Mouse (Mus musculus) R1 (cell line): ENCODE measurements around the gene Gne.

ENCODE experiments used
- DNase-seq: peaks from one replicate; pipeline ENCODE4 v3.0.0-alpha.2; 2018; ENCODE audit warnings: low read depth, low spot score

Gene Gne

GRCm38 (mm10) chr4:44072873-44073441, 11.0 kb downstream of the Gne start:
- no peak for DNase-seq

- DNase-seq, result peak; percentile 85
These were observed 11.7 kb downstream of the Gne start for GRCm38 (mm10) chr4:44072146-44072872.

GRCm38 (mm10) chr4:44071741-44072145, 12.2 kb downstream of the Gne start:
- no peak for DNase-seq

GRCm38 (mm10) chr4:44070641-44071040, 13.3 kb downstream of the Gne start:
- no peak for DNase-seq

- DNase-seq, result no peak
These were observed 14.6 kb downstream of the Gne start for GRCm38 (mm10) chr4:44069411-44069810.

GRCm38 (mm10) chr4:44068736-44069135, 15.2 kb downstream of the Gne start:
- peak; percentile 62 for DNase-seq

- peak; percentile 27 for DNase-seq
These were observed 17.1 kb downstream of the Gne start for GRCm38 (mm10) chr4:44066891-44067290.

GRCm38 (mm10) chr4:44065355-44066025, 18.5 kb downstream of the Gne start:
- peak; percentile 96 for DNase-seq

GRCm38 (mm10) chr4:44062816-44063215, 21.2 kb downstream of the Gne start:
- DNase-seq, result peak; percentile 90

GRCm38 (mm10) chr4:44062062-44062461, 21.9 kb downstream of the Gne start:
- DNase-seq, result peak; percentile 77

GRCm38 (mm10) chr4:44059674-44060073, 24.3 kb downstream of the Gne start:
- DNase-seq, result no peak

- peak; percentile 92 for DNase-seq
These were observed 34.2 kb downstream of the Gne start for GRCm38 (mm10) chr4:44049812-44050211.

GRCm38 (mm10) chr4:44046066-44046465, 37.9 kb downstream of the Gne start:
- DNase-seq, result no peak

- no peak for DNase-seq
These were observed 39.2 kb downstream of the Gne start for GRCm38 (mm10) chr4:44044685-44045356.

GRCm38 (mm10) chr4:44043182-44043581, 40.8 kb downstream of the Gne start:
- peak; percentile 38 for DNase-seq

GRCm38 (mm10) chr4:44042429-44042828, 41.5 kb downstream of the Gne start:
- no peak for DNase-seq

- no peak for DNase-seq
These were observed 43.2 kb downstream of the Gne start for GRCm38 (mm10) chr4:44040802-44041201.

- DNase-seq, result no peak
These were observed 47.5 kb downstream of the Gne start for GRCm38 (mm10) chr4:44036455-44036854.

- DNase-seq, result no peak
These were observed 52.5 kb downstream of the Gne start for GRCm38 (mm10) chr4:44031521-44031920.

- DNase-seq, result no peak
These were observed 54.3 kb downstream of the Gne start for GRCm38 (mm10) chr4:44029661-44030066.

- DNase-seq, result peak; percentile 68
These were observed 55.5 kb downstream of the Gne start for GRCm38 (mm10) chr4:44028303-44029135.
